Mouse (Mus musculus): ENCODE measurements around the gene Tbpl1.

DNA sequence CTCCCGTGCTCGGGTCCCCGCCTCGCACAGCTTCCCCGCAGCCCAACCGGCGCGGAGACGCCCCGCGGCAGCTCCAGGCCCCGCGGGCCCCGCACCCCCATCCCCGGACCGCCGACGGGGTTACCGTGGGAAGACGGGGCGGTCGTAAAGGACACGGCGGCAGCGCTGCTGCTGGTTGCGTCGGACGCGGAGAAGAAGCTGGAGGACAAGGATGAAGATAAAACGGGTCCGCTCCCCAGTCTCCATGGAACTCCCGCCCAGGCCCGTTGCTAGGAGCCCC, 806 bp downstream of the Tbpl1 start:
- TF ChIP-seq CTCF (IDR thresholded peaks at IDR 0.05; ENCODE audit: insufficient read depth, low read length) = no peak
- TF ChIP-seq POLR2A (IDR thresholded peaks at IDR 0.05; ENCODE audit: borderline replicate concordance, extremely low read depth, low read depth, low read length) = no peak
